Mouse (Mus musculus): ENCODE measurements at regions not wholly inside any gene's neighbourhood (a gene's known extent, or its start where the extent isn't known, plus 50 kb on each side); places are given as distances from the start of the nearest gene placed in this dataset.

- DNase-seq, result no peak
Observed at GRCm38 (mm10) chr14:48005092-48005928, 115.3 kb upstream of the Peli2 start.

DNA sequence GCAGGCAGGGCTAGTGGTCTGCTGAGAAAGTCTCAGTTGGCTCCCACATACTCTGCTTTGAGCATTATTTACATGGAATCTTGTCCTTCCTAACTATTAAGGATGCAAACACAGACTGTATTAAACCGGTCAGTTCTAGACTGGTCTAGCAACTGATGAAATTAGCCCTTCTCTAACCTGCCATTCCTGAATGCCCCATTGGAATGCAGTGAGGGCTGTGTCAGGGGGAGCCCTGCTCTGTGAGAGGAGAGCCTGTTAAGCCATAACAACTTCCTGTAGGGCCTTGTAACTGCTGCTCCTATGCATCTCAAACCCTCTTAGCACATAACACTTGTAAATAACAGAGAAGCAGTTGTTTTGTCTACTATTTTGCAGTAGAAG lies 114.7 kb upstream of the Peli2 start:
- DNase-seq, result no peak

- no peak for DNase-seq
Observed at GRCm38 (mm10) chr14:48012361-48013215, 108.0 kb upstream of the Peli2 start.

DNA sequence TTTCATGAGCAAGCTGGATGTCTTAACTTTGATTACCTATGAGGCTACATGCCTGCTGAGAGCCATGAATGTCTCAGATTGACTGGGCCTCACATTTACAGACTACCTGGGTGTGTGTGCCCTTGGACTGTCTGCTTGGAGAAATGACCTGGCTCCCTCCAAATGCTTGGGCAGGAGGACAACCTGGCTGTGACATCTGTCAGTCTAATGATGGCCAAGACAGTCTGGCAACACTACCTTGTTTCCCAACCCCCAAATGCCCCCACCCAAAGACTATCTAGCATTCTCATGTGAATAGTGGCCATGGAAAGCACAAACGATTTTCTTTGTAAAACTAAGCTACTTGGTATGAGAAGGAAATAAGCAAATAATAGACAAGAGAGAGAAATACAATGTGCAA lies 107.2 kb upstream of the Peli2 start:
- DNase-seq, result no peak

DNA sequence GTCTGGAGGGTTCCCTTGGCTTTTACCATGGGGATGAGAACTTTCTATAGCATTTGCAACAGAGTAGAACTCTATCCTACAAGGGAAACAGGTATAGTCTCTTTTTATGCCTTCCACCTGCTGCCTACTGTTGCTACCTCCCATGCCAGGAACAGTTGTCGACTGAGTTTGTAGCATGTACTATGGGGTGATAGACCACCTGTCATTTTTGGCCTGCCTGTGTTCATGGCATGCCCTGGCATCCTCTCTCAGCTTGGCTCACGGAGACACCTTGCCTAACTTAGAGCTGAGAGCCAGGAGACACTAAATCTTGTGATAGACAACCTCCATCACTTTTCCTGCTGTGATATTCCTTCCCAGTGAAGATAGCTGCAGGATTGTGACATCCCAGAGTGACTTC lies 105.8 kb upstream of the Peli2 start:
- no peak for DNase-seq

- no peak for DNase-seq
Observed at GRCm38 (mm10) chr14:48017971-48018370, 102.7 kb upstream of the Peli2 start.

GRCm38 (mm10) chr14:48019331-48019730 lies 101.3 kb upstream of the Peli2 start:
- no peak for DNase-seq

- no peak for DNase-seq
Observed at GRCm38 (mm10) chr14:48022271-48022670, 98.4 kb upstream of the Peli2 start.

GRCm38 (mm10) chr14:48024051-48024693 lies 96.5 kb upstream of the Peli2 start:
- DNase-seq, result no peak

DNA sequence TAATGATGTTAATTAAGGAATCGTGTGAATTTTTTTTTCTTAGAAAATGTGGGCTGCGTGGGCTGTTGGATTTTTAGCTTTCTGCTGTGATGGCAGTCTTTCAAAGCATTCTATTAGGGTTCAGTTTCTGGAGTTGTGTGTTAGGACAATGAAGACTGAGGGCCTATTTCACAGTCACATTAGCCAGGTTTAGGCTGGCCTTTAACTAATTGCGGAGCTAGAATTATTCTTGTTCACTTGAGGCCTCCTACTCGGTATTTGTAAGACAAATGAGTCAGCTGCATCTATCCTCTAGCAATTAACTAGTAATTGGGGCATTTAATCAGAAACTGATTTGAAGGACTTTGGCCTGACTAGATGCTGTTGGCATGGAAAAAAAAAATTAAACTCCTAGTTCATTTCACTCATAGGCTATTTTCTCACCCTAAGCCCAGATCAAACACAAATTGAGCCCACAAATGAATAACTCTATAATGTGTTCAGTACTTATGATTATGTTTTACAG lies 81.3 kb upstream of the Peli2 start:
- no peak for DNase-seq

- DNase-seq, result no peak
Observed at GRCm38 (mm10) chr14:48046094-48046493, 74.5 kb upstream of the Peli2 start.

DNA sequence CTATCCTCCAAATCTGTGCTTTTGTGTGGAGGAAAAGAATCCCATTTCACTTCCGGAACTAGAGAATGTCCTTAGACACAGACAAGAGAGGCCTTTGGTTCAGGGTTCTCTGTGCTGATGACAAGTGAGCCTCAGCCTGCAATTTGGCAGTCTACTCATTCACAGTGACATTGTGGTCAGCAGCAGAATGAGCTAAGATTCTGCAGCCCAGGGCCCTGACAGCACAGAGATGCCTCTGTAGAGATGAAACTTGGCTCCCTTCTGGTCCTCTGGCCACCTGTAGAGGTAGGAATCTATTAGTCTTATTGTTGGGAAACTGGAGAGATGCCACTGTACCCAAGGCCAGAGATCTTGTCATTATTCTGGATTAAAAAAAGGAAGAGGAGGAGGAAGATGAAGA lies 73.8 kb upstream of the Peli2 start:
- DNase-seq, result no peak

- DNase-seq, result peak; percentile 21
Observed at GRCm38 (mm10) chr14:48049698-48050459, 70.7 kb upstream of the Peli2 start.

DNA sequence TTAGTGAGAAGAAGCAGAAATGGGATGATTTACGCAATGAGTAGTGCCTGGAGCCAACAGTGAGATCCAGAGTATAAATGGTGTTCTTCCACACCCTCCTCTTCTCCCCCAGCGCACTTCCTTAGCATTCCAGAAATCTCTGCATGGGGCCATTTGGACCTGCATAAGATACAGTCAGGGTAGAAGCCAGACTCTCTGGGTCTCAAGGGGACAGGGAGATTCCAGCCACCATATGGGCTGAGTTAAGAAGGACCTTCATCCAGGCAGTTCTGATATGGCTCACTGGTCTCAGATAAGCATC lies 70.2 kb upstream of the Peli2 start:
- no peak for DNase-seq

DNA sequence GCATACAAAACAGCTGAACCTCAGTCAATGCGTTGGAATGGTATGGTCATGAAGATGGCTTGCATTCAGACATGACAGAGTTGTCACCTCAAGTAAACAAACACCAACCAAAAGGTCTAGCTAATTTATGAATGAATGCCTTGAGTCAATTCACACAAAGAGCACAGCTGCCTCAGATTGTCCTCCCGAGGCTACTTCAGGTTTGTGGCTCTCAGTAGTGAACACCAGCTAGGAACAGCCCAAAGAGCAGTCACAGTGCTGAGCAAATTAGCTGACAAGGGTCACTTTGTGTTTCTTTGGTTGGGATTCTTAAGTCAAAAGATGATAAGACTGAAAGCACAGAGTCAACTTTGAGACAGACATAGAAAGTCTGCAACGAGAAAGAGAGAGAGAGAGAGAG lies 68.7 kb upstream of the Peli2 start:
- no peak for DNase-seq

GRCm38 (mm10) chr14:48052405-48052804 lies 68.2 kb upstream of the Peli2 start:
- no peak for DNase-seq

GRCm38 (mm10) chr14:48053151-48053550 lies 67.5 kb upstream of the Peli2 start:
- DNase-seq, result no peak

DNA sequence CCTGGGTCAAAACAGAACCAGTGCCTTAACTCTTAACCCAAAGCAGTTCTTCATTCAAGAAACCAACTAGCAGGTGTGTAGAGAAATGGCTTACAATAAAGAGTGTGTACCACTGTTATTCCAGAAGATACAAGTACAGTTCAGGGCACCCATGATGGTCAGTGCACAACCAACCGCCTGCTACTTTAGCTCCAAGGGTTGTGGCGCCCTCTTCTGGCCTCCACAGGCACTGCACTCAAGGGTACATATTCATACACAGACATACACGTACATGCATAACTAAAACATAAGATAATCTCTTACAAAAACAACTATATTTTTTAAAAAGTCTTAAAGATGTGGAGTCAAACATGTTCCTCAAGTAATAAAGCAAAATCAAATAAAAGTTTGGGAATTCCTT lies 65.9 kb upstream of the Peli2 start:
- no peak for DNase-seq

DNA sequence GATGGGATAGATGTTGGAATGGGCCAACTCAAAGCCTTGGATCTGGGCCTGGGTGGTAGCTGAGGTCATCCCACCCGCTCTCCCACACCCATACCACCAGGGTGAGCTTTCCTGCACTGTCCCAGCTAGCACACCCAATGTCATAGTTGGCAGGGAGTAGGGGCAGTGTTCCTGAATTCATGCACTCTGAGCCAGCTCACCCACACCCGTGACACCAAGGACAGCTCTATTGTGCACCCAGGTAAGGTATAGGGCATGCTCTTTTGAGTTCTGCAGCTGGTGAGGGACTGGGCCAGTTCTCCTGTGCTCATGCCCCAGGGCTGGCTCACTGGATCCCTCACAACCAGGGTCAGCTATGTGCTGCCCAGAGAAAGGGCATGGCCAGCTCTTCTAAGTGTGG lies 64.8 kb upstream of the Peli2 start:
- no peak for DNase-seq

DNA sequence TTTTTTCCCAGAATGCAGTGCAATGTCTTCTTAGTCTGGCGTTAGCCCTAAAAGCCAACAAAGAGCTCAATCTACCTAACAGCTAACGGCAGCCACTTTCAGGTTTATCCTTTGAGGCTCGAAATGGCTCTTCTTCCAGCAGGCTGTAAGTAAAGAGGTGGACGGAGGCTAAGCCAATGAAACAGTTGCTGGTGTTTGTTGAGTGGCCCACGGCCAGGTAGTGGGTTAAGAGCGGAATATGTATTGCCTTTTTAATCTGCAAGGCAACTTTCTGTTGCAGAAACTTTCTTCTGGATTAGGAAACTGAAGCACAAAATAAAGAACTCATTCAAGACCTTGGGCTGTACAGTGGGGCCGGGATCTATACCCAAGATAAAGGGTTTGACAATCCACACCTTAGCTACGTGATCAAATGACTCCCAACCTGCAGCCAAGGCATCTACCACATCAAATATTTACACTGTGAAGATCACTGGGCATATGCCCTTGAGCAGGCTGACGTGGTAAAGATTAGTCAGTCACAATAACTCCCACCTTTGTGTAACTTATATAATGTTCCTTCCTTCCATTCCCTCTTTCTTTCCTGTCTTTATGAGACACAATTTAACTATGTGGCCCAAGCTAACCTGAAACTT lies 62.3 kb upstream of the Peli2 start:
- DNase-seq, result no peak

GRCm38 (mm10) chr14:48059664-48060455 lies 60.8 kb upstream of the Peli2 start:
- DNase-seq, result no peak

Data from heart, postnatal 4 days (tissue).